Comparison of ENCODE assay signal across 9 mouse cellular contexts in genomic region chr4:150556382-150557221, GRCm38 (mm10).
DNase-seq lines count a peak whose midpoint lies in the region; ATAC-seq lines count a peak whose summit lies in the region.
"Had no signal": no experiment of that assay in that cellular context is flagged by ENCODE, and none has a peak within 500 bp of the region (broad histone marks: within the 10 kb centered on the region; RNA-seq: fewer than 3 reads in every experiment).

No protein-coding gene starts in this region.

- WGBS in hindbrain, embryonic 16.5 days: 4% methylated on average over 17 of the region's 17 CpGs

- peak overlapping the region; percentile 41; the same call in 1 of the 2 replicates for H3K9ac ChIP-seq in hindbrain, embryonic 16.5 days (ENCODE audit: low read depth, low read length)

- no peaks in the 10 kb centered on the region for H3K36me3 ChIP-seq in hindbrain, embryonic 16.5 days (ENCODE audit: control insufficient read depth, insufficient read depth, low read length)

- H3K27ac ChIP-seq in hindbrain, embryonic 16.5 days (ENCODE audit: low read depth, low read length): peak overlapping the region; percentile 87

- DNase-seq in T-cell, adult 2 months (ENCODE audit: low spot score): peak; percentile 84
- peak; percentile 65 to 66 for DNase-seq in cerebellum, postnatal 36 days
- peak; percentile 80 to 85 for DNase-seq in gastrocnemius, adult 8-10 months (ENCODE audit: low spot score in 2 of 2)
- DNase-seq in layer of hippocampus, postnatal 36 days: peak; percentile 81 to 83
- peak; percentile 74 for DNase-seq in lung, postnatal 14 days
- DNase-seq in ovary, postnatal 36 days (ENCODE audit: low spot score): peak; percentile 70
- DNase-seq in thymus, postnatal 25 days: peak; percentile 73

- H3K4me1 ChIP-seq in hindbrain, embryonic 16.5 days (ENCODE audit: control insufficient read depth, insufficient read depth, low read depth, low read length): peaks cover 19% of the 10 kb centered on the region

- H3K9me3 ChIP-seq in hindbrain, embryonic 16.5 days (ENCODE audit: control insufficient read depth, low read length): no peaks in the 10 kb centered on the region

- peak overlapping the region; percentile 46 for H3K4me2 ChIP-seq in hindbrain, embryonic 16.5 days (ENCODE audit: low read length)

- no peak overlapping the region for H3K4me3 ChIP-seq in hindbrain, embryonic 16.5 days (ENCODE audit: low read length)
- H3K4me3 ChIP-seq: erythroblast, embryonic 14.5 days had no signal

- peak; percentile 89 for ATAC-seq in hindbrain, embryonic 16.5 days

- no peaks in the 10 kb centered on the region for H3K27me3 ChIP-seq in hindbrain, embryonic 16.5 days (replicated peaks; ENCODE audit: control insufficient read depth, insufficient read depth, low read length)
